Mouse (Mus musculus): ENCODE data around the gene Art4. TPM values are rescaled to one million over a fixed set of nuclear protein-coding genes. Genes with fewer than 3 reads are reported as not detected.

The Art4 gene
- total and polyA plus RNA-seq, 3 experiments, result 0.34 to 1.0 (median 0.48) TPM

DNA sequence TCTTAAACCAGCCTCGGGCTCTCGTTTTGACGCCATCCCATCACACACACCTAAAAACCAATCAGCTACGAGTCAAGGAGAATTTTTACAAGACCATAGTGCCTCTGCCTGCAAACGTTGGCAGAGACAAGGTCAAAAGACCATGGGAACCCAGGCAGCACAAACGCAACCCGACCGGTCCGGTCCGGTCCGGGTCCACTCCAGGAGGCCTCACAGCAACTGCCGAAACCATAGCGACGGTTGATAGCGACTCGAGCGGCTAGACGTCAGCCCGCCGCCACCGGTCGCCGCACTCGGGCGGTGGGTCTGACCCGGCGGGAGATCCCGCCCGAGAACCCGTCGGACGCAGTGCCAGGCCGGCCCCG is 30.0 kb downstream of the Art4 start, which contains the start of gene BC049715:
TSS of gene BC049715 (plus strand) at position 111 of the 365 bp plus-strand sequence.
- Histone ChIP-seq H3K4me1 (ENCODE audit: control insufficient read depth in 1 of 2, insufficient read depth in 2 of 2) (peaks cover 3 to 39% of the 10 kb centered on the region in 2 experiments; a peak in 3 of 4 replicates), H3K4me3 (replicated peaks in 1 of 3; ENCODE audit: low read depth in 2 of 3, low read length in 2 of 3, poor library complexity in 1 of 3) (peak within 1 kb of the TSS; percentile 84 to 93 (median 91)), H3K27ac (ENCODE audit: insufficient read depth, low read depth) (peak within 1 kb of the TSS; percentile 58), H3K9ac (ENCODE audit: insufficient read depth, low read depth) (peak within 1 kb of the TSS; percentile 98), H3K36me3 (replicated peaks in 1 of 2; ENCODE audit: control insufficient read depth in 1 of 2, insufficient read depth in 1 of 2, low read length in 1 of 2) (peaks cover 17 to 28% of the 10 kb centered on the region in 2 experiments), H3K9me3 (replicated peaks; ENCODE audit: low read length) (no peaks in the 10 kb centered on the region), H3K4me2 (ENCODE audit: insufficient read depth, low read depth, poor library complexity, severe bottlenecking) (peak within 1 kb of the TSS; percentile 100), H3K27me3 (replicated peaks) (no peaks in the 10 kb centered on the region), H3K79me2 (replicated peaks; ENCODE audit: control insufficient read depth, extremely low read depth, insufficient read depth, poor library complexity, severe bottlenecking) (peaks cover 43% of the 10 kb centered on the region)
- no peak for DNase-seq (ENCODE audit: extremely low read depth)
- in situ Hi-C loops (cut with MboI; ENCODE audit: low pct_ligation_motif_present, low pct_unique_long_range_greater_than_20kb, low sequenced_read_pairs) (no loop called here), dilution Hi-C loops (cut with MboI; ENCODE audit: extremely low pct_ligation_motif_present, extremely low pct_unique_long_range_greater_than_20kb, low sequenced_read_pairs) (no loop called here)
- TF ChIP-seq ZMIZ1 (IDR thresholded peaks at IDR 0.05; ENCODE audit: low read depth, low read length), result no peak
- TF ChIP-seq MAZ (IDR thresholded peaks at IDR 0.05; ENCODE audit: low read depth, low read length), result no peak
- TF ChIP-seq ZNF384 (IDR thresholded peaks at IDR 0.05; ENCODE audit: low read depth, low read length), result no peak
- no peak for TF ChIP-seq USF2 (conservative IDR thresholded peaks at IDR 0.05; ENCODE audit: low read depth, low read length)
- TF ChIP-seq ZKSCAN1 (IDR thresholded peaks at IDR 0.05; ENCODE audit: borderline replicate concordance, low read depth, low read length), result no peak
- no peak for TF ChIP-seq MAFK (IDR thresholded peaks at IDR 0.05; ENCODE audit: insufficient replicate concordance, low read length)
- TF ChIP-seq POLR2A (IDR thresholded peaks at IDR 0.05; ENCODE audit: low read depth, low read length), result no peak

GRCm38 (mm10) chr6:136827116-136827515 is 30.4 kb downstream of the Art4 start:
- dilution Hi-C loops (cut with MboI; ENCODE audit: extremely low pct_ligation_motif_present, extremely low pct_unique_long_range_greater_than_20kb, low sequenced_read_pairs) (no loop called here), in situ Hi-C loops (cut with MboI; ENCODE audit: low pct_ligation_motif_present, low pct_unique_long_range_greater_than_20kb, low sequenced_read_pairs) (no loop called here)
- no peaks in the 10 kb centered on the region for H3K27me3 ChIP-seq (replicated peaks)
- peaks cover 21 to 32% of the 10 kb centered on the region in 2 experiments for H3K36me3 ChIP-seq (replicated peaks in 1 of 2; ENCODE audit: control insufficient read depth in 1 of 2, insufficient read depth in 1 of 2, low read length in 1 of 2)
- peak overlapping the region; percentile 84 to 93 (median 91) for H3K4me3 ChIP-seq (replicated peaks in 1 of 3; ENCODE audit: low read depth in 2 of 3, low read length in 2 of 3, poor library complexity in 1 of 3)
- peak overlapping the region; percentile 96 for H3K4me2 ChIP-seq (ENCODE audit: insufficient read depth, low read depth, poor library complexity, severe bottlenecking)
- DNase-seq (ENCODE audit: extremely low read depth), result no peak
- no peaks in the 10 kb centered on the region for H3K9me3 ChIP-seq (replicated peaks; ENCODE audit: low read length)
- no peak overlapping the region for H3K27ac ChIP-seq (ENCODE audit: insufficient read depth, low read depth)
- H3K79me2 ChIP-seq (replicated peaks; ENCODE audit: control insufficient read depth, extremely low read depth, insufficient read depth, poor library complexity, severe bottlenecking), result peaks cover 40% of the 10 kb centered on the region
- H3K9ac ChIP-seq (ENCODE audit: insufficient read depth, low read depth), result peak overlapping the region; percentile 91
- H3K4me1 ChIP-seq (ENCODE audit: control insufficient read depth in 1 of 2, insufficient read depth in 2 of 2), result peaks cover 3 to 39% of the 10 kb centered on the region in 2 experiments; a peak in 3 of 4 replicates
- TF ChIP-seq NELFE (IDR thresholded peaks at IDR 0.05; ENCODE audit: low read depth, low read length) (no peak), ETS1 (conservative IDR thresholded peaks at IDR 0.05; ENCODE audit: low read depth, low read length) (no peak), RAD21 (IDR thresholded peaks at IDR 0.05; ENCODE audit: low read depth, low read length) (no peak), HCFC1 (IDR thresholded peaks at IDR 0.05; ENCODE audit: low read depth, low read length) (no peak), UBTF (IDR thresholded peaks at IDR 0.05; ENCODE audit: low read depth, low read length) (no peak), POLR2AphosphoS2 (IDR thresholded peaks at IDR 0.05; ENCODE audit: low read depth, low read length) (no peak), ZC3H11A (IDR thresholded peaks at IDR 0.05; ENCODE audit: low read depth, low read length) (no peak), MXI1 (IDR thresholded peaks at IDR 0.05; ENCODE audit: low read depth, low read length) (no peak), ZNF384 (IDR thresholded peaks at IDR 0.05; ENCODE audit: low read depth, low read length) (no peak), JUND (conservative IDR thresholded peaks at IDR 0.05; ENCODE audit: low read depth, low read length) (no peak), USF1 (IDR thresholded peaks at IDR 0.05; ENCODE audit: low read depth, low read length) (no peak), CHD2 (IDR thresholded peaks at IDR 0.05; ENCODE audit: low read length) (no peak), SMC3 (IDR thresholded peaks at IDR 0.05; ENCODE audit: low read depth, low read length) (no peak), MAFK (IDR thresholded peaks at IDR 0.05; ENCODE audit: insufficient replicate concordance, low read length) (no peak), PAX5 (IDR thresholded peaks at IDR 0.05; ENCODE audit: low read length) (no peak)

Data from CH12.LX (cell line).